Mouse (Mus musculus): Measurements from ENCODE around the gene Tcf15. TPM values are rescaled to one million over a fixed set of nuclear protein-coding genes. Genes with fewer than 3 reads are reported as not detected.

Gene Tcf15
- total and polyA plus RNA-seq, 3 experiments: not detected

DNA sequence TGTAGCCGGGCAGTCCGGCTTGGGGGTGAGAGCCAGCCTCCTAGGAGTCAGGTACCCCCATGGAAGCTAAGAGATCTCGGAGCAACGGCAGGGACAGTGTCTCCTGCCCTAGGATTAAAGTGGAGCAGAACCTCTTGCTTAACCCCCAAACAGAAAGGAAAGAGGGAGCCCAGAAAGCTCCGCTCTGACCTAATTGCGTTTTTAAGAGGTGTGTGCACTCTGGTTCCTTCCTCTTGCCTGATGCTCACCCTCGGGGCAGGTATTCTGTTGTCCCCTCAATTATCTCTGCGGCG lies 743 bp downstream of the Tcf15 start:
- no peak for DNase-seq (ENCODE audit: extremely low read depth)
- in situ Hi-C loops (cut with MboI; ENCODE audit: low pct_ligation_motif_present, low pct_unique_long_range_greater_than_20kb, low sequenced_read_pairs): no loop called here
- Histone ChIP-seq H3K4me3 (replicated peaks in 1 of 3; ENCODE audit: low read depth in 2 of 3, low read length in 2 of 3, poor library complexity in 1 of 3) (no peak overlapping the region), H3K36me3 (replicated peaks in 1 of 2; ENCODE audit: control insufficient read depth in 1 of 2, insufficient read depth in 1 of 2, low read length in 1 of 2) (no peaks in the 10 kb centered on the region), H3K79me2 (replicated peaks; ENCODE audit: control insufficient read depth, extremely low read depth, insufficient read depth, poor library complexity, severe bottlenecking) (no peaks in the 10 kb centered on the region), H3K27me3 (replicated peaks) (peaks cover 77% of the 10 kb centered on the region), H3K4me2 (ENCODE audit: insufficient read depth, low read depth, poor library complexity, severe bottlenecking) (no peak overlapping the region), H3K4me1 (ENCODE audit: control insufficient read depth in 1 of 2, insufficient read depth in 2 of 2) (no peaks in the 10 kb centered on the region), H3K9me3 (replicated peaks; ENCODE audit: low read length) (no peaks in the 10 kb centered on the region), H3K9ac (ENCODE audit: insufficient read depth, low read depth) (no peak overlapping the region), H3K27ac (ENCODE audit: insufficient read depth, low read depth) (no peak overlapping the region)
- dilution Hi-C loops (cut with MboI; ENCODE audit: extremely low pct_ligation_motif_present, extremely low pct_unique_long_range_greater_than_20kb, low sequenced_read_pairs): no loop called here
- TF ChIP-seq MAZ (IDR thresholded peaks at IDR 0.05; ENCODE audit: low read depth, low read length): no peak
- no peak for TF ChIP-seq RAD21 (IDR thresholded peaks at IDR 0.05; ENCODE audit: low read depth, low read length)
- TF ChIP-seq HCFC1 (IDR thresholded peaks at IDR 0.05; ENCODE audit: low read depth, low read length): no peak
- TF ChIP-seq IRF4 (IDR thresholded peaks at IDR 0.05; ENCODE audit: low read depth, low read length): no peak
- no peak for TF ChIP-seq GABPA (IDR thresholded peaks at IDR 0.05; ENCODE audit: insufficient replicate concordance, low read depth, low read length)

DNA sequence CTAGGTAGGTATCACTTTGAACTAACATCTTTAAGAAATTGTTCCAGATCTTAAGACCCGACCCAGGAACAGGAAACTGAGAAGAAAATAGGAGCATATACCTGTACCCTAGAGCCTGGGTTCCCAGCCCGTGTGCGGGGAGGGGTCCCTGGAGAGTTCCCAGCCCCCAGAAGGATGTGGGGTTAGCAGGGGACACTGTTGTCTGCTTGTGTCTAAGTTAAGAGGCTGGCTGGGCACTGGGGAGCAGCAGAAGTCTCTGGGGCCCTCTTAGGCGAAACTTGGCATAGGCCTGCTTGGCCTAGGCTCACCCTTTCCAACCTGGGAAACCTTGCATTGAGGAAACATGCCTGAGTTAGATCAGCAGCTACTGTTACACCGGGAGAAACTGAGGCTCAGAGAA lies 1.1 kb downstream of the Tcf15 start:
- in situ Hi-C loops (cut with MboI; ENCODE audit: low pct_ligation_motif_present, low pct_unique_long_range_greater_than_20kb, low sequenced_read_pairs): no loop called here
- Histone ChIP-seq H3K79me2 (replicated peaks; ENCODE audit: control insufficient read depth, extremely low read depth, insufficient read depth, poor library complexity, severe bottlenecking) (no peaks in the 10 kb centered on the region), H3K27ac (ENCODE audit: insufficient read depth, low read depth) (no peak overlapping the region), H3K4me3 (replicated peaks in 1 of 3; ENCODE audit: low read depth in 2 of 3, low read length in 2 of 3, poor library complexity in 1 of 3) (no peak overlapping the region), H3K9me3 (replicated peaks; ENCODE audit: low read length) (no peaks in the 10 kb centered on the region), H3K4me2 (ENCODE audit: insufficient read depth, low read depth, poor library complexity, severe bottlenecking) (no peak overlapping the region), H3K36me3 (replicated peaks in 1 of 2; ENCODE audit: control insufficient read depth in 1 of 2, insufficient read depth in 1 of 2, low read length in 1 of 2) (no peaks in the 10 kb centered on the region), H3K9ac (ENCODE audit: insufficient read depth, low read depth) (no peak overlapping the region), H3K4me1 (ENCODE audit: control insufficient read depth in 1 of 2, insufficient read depth in 2 of 2) (no peaks in the 10 kb centered on the region), H3K27me3 (replicated peaks) (peaks cover 77% of the 10 kb centered on the region)
- no peak for TF ChIP-seq GABPA (IDR thresholded peaks at IDR 0.05; ENCODE audit: insufficient replicate concordance, low read depth, low read length)
- no peak for TF ChIP-seq ZNF384 (IDR thresholded peaks at IDR 0.05; ENCODE audit: low read depth, low read length)
- no peak for TF ChIP-seq CTCF (conservative IDR thresholded peaks at IDR 0.05 in 1 of 2, IDR thresholded peaks at IDR 0.05 in 1 of 2; ENCODE audit: low read depth in 2 of 2, low read length in 2 of 2)
- no peak for TF ChIP-seq JUND (conservative IDR thresholded peaks at IDR 0.05; ENCODE audit: low read depth, low read length)
- DNase-seq (ENCODE audit: extremely low read depth): no peak
- dilution Hi-C loops (cut with MboI; ENCODE audit: extremely low pct_ligation_motif_present, extremely low pct_unique_long_range_greater_than_20kb, low sequenced_read_pairs): no loop called here

DNA sequence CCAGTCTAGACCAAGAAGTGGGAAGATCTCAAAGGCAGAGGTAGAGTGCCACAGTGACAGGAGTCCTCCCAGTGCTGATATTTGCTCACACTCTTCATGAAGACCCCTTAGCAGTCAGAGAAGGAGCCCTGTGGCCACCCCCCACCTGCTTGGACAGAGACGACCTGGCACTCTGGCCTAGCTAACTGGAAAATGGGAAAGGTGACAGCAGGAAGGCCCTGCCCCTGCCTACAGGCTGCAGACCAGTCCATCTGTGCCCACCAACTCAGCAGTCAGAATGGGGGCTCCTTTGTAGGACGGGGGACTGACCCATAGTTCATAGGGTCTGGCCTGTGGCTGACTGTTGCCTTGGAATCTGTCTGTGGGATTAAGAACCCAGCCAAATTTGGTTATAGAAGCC lies 2.4 kb downstream of the Tcf15 start:
- Histone ChIP-seq H3K9ac (ENCODE audit: insufficient read depth, low read depth) (no peak overlapping the region), H3K27me3 (replicated peaks) (peaks cover 80% of the 10 kb centered on the region), H3K79me2 (replicated peaks; ENCODE audit: control insufficient read depth, extremely low read depth, insufficient read depth, poor library complexity, severe bottlenecking) (no peaks in the 10 kb centered on the region), H3K9me3 (replicated peaks; ENCODE audit: low read length) (no peaks in the 10 kb centered on the region), H3K4me1 (ENCODE audit: control insufficient read depth in 1 of 2, insufficient read depth in 2 of 2) (no peaks in the 10 kb centered on the region), H3K4me2 (ENCODE audit: insufficient read depth, low read depth, poor library complexity, severe bottlenecking) (no peak overlapping the region), H3K27ac (ENCODE audit: insufficient read depth, low read depth) (no peak overlapping the region), H3K4me3 (replicated peaks in 1 of 3; ENCODE audit: low read depth in 2 of 3, low read length in 2 of 3, poor library complexity in 1 of 3) (no peak overlapping the region), H3K36me3 (replicated peaks in 1 of 2; ENCODE audit: control insufficient read depth in 1 of 2, insufficient read depth in 1 of 2, low read length in 1 of 2) (no peaks in the 10 kb centered on the region)
- dilution Hi-C loops (cut with MboI; ENCODE audit: extremely low pct_ligation_motif_present, extremely low pct_unique_long_range_greater_than_20kb, low sequenced_read_pairs): no loop called here
- in situ Hi-C loops (cut with MboI; ENCODE audit: low pct_ligation_motif_present, low pct_unique_long_range_greater_than_20kb, low sequenced_read_pairs): no loop called here
- TF ChIP-seq UBTF (IDR thresholded peaks at IDR 0.05; ENCODE audit: low read depth, low read length): no peak
- TF ChIP-seq PAX5 (IDR thresholded peaks at IDR 0.05; ENCODE audit: low read length): no peak
- TF ChIP-seq ZNF384 (IDR thresholded peaks at IDR 0.05; ENCODE audit: low read depth, low read length): no peak
- no peak for TF ChIP-seq GABPA (IDR thresholded peaks at IDR 0.05; ENCODE audit: insufficient replicate concordance, low read depth, low read length)
- TF ChIP-seq ELF1 (IDR thresholded peaks at IDR 0.05; ENCODE audit: low read depth, low read length): no peak
- no peak for TF ChIP-seq CHD2 (IDR thresholded peaks at IDR 0.05; ENCODE audit: low read length)
- TF ChIP-seq CTCF (conservative IDR thresholded peaks at IDR 0.05 in 1 of 2, IDR thresholded peaks at IDR 0.05 in 1 of 2; ENCODE audit: low read depth in 2 of 2, low read length in 2 of 2): no peak
- TF ChIP-seq ZMIZ1 (IDR thresholded peaks at IDR 0.05; ENCODE audit: low read depth, low read length): no peak
- no peak for TF ChIP-seq ZC3H11A (IDR thresholded peaks at IDR 0.05; ENCODE audit: low read depth, low read length)
- TF ChIP-seq JUND (conservative IDR thresholded peaks at IDR 0.05; ENCODE audit: low read depth, low read length): no peak
- no peak for TF ChIP-seq NELFE (IDR thresholded peaks at IDR 0.05; ENCODE audit: low read depth, low read length)
- no peak for TF ChIP-seq TCF12 (IDR thresholded peaks at IDR 0.05; ENCODE audit: low read depth, low read length)
- DNase-seq (ENCODE audit: extremely low read depth): no peak
